Mouse (Mus musculus) CD4-positive, CD25-positive, alpha-beta regulatory T cell, adult 2 months (primary cell): Measurements from ENCODE around the gene Macrod2.

Experiments
- DNase-seq: peaks from one replicate; pipeline ENCODE4 v3.0.0-alpha.2; 2012; ENCODE audit warnings: low read depth, low spot score

Gene Macrod2

GRCm38 (mm10) chr2:141472791-141473190 is 1077.7 kb downstream of the Macrod2 start:
- DNase-seq, result no peak

- DNase-seq, result no peak
These were observed 1082.5 kb downstream of the Macrod2 start for GRCm38 (mm10) chr2:141477585-141477984.

GRCm38 (mm10) chr2:141490518-141490917 is 1095.4 kb downstream of the Macrod2 start:
- DNase-seq, result no peak

GRCm38 (mm10) chr2:141505451-141505850 is 1110.3 kb downstream of the Macrod2 start:
- DNase-seq, result no peak

- DNase-seq, result no peak
These were observed 1113.1 kb downstream of the Macrod2 start for GRCm38 (mm10) chr2:141507929-141508897.

GRCm38 (mm10) chr2:141514976-141515375 is 1119.9 kb downstream of the Macrod2 start:
- DNase-seq, result no peak

GRCm38 (mm10) chr2:141522081-141522480 is 1127.0 kb downstream of the Macrod2 start:
- DNase-seq, result no peak

GRCm38 (mm10) chr2:141545877-141546276 is 1150.8 kb downstream of the Macrod2 start:
- no peak for DNase-seq

- no peak for DNase-seq
These were observed 1156.6 kb downstream of the Macrod2 start for GRCm38 (mm10) chr2:141551701-141552100.

- DNase-seq, result no peak
These were observed 1161.6 kb downstream of the Macrod2 start for GRCm38 (mm10) chr2:141556747-141557146.

GRCm38 (mm10) chr2:141558242-141558827 is 1163.2 kb downstream of the Macrod2 start:
- no peak for DNase-seq

GRCm38 (mm10) chr2:141565986-141566385 is 1170.9 kb downstream of the Macrod2 start:
- no peak for DNase-seq

- DNase-seq, result no peak
These were observed 1176.3 kb downstream of the Macrod2 start for GRCm38 (mm10) chr2:141571360-141571759.

GRCm38 (mm10) chr2:141578206-141578605 is 1183.1 kb downstream of the Macrod2 start:
- DNase-seq, result no peak

- DNase-seq, result no peak
These were observed 1187.3 kb downstream of the Macrod2 start for GRCm38 (mm10) chr2:141582431-141582830.

GRCm38 (mm10) chr2:141582933-141583332 is 1187.8 kb downstream of the Macrod2 start:
- no peak for DNase-seq

- DNase-seq, result no peak
These were observed 1192.2 kb downstream of the Macrod2 start for GRCm38 (mm10) chr2:141587290-141587689.

GRCm38 (mm10) chr2:141591326-141591725 is 1196.2 kb downstream of the Macrod2 start:
- no peak for DNase-seq

GRCm38 (mm10) chr2:141594811-141595210 is 1199.7 kb downstream of the Macrod2 start:
- no peak for DNase-seq

GRCm38 (mm10) chr2:141617721-141618120 is 1222.6 kb downstream of the Macrod2 start:
- DNase-seq, result no peak

- DNase-seq, result no peak
These were observed 1223.1 kb downstream of the Macrod2 start for GRCm38 (mm10) chr2:141618257-141618656.

- DNase-seq, result no peak
These were observed 1268.9 kb downstream of the Macrod2 start for GRCm38 (mm10) chr2:141664051-141664450.

- DNase-seq, result no peak
These were observed 1277.7 kb downstream of the Macrod2 start for GRCm38 (mm10) chr2:141672814-141673213.
